Mouse (Mus musculus) megakaryocyte-erythroid progenitor cell, adult 5-6 weeks (primary cell): Measurements from ENCODE around the gene Gucy1a1. TPM values are rescaled to one million over a fixed set of nuclear protein-coding genes. Genes with fewer than 3 reads are reported as not detected.
"Not testable (repeated sequence)": the region's sequence is repeated elsewhere in the genome, so short reads cannot be mapped to it uniquely, and the experiment has no call there.

Source experiments
- ATAC-seq: replicated peaks from 2 replicates; pipeline ENCODE4 v1.8.0; 2016; ENCODE audit warnings: mild to moderate bottlenecking, inconsistent platforms; ENCODE audit not compliant: severe bottlenecking, poor library complexity, low FRiP score, low TSS enrichment
- total RNA-seq, 2 experiments: library from RNA; stranded (forward) in 1 of 2; stranded (reverse) in 1 of 2; fragments of 200-1000, 215-1000 nt in 1 of 2; fragments of >200 nt in 1 of 2; fragmentation: Nextera tagmentation in 1 of 2; gene quantifications; 2 replicates each; pipeline ENCODE4 v1.2.3; 2014 to 2017

The Gucy1a1 gene
- total RNA-seq (2014; fragmentation: Nextera tagmentation) = 0.32 TPM in 1 of 2 replicates, not detected in the other
- 1.2 and 5.1 TPM in 2 replicates for total RNA-seq (2017)

GRCm38 (mm10) chr3:82145126-82145901 lies at the start of gene Gucy1a1:
Gene Gucy1a1, minus strand, starts transcription at chr3:82145789.
- ATAC-seq = peak; percentile 81

GRCm38 (mm10) chr3:82191559-82192245 lies 46.1 kb upstream of the Gucy1a1 start:
- ATAC-seq = no peak

- no peak for ATAC-seq
Observed at GRCm38 (mm10) chr3:82185626-82186025, 40.0 kb upstream of the Gucy1a1 start.

- ATAC-seq = no peak
Observed at GRCm38 (mm10) chr3:82181500-82181899, 35.9 kb upstream of the Gucy1a1 start.

GRCm38 (mm10) chr3:82180253-82180652 lies 34.7 kb upstream of the Gucy1a1 start:
- no peak for ATAC-seq

- ATAC-seq = no peak
Observed at GRCm38 (mm10) chr3:82175501-82175900, 29.9 kb upstream of the Gucy1a1 start.

- ATAC-seq = no peak
Observed at GRCm38 (mm10) chr3:82167064-82167463, 21.5 kb upstream of the Gucy1a1 start.

GRCm38 (mm10) chr3:82165937-82166336 lies 20.3 kb upstream of the Gucy1a1 start:
- ATAC-seq = no peak

GRCm38 (mm10) chr3:82162992-82163391 lies 17.4 kb upstream of the Gucy1a1 start:
- ATAC-seq = not testable (repeated sequence)

GRCm38 (mm10) chr3:82145978-82146377 lies 389 bp upstream of the Gucy1a1 start:
- ATAC-seq = no peak

- ATAC-seq = 0 out of 2 replicates have a peak, but pooled peaks have one; percentile 10
Observed at GRCm38 (mm10) chr3:82144725-82145125, 864 bp downstream of the Gucy1a1 start.

GRCm38 (mm10) chr3:82140781-82141180 lies 4.8 kb downstream of the Gucy1a1 start:
- ATAC-seq = no peak

- ATAC-seq = no peak
Observed at GRCm38 (mm10) chr3:82138002-82138667, 7.5 kb downstream of the Gucy1a1 start.

GRCm38 (mm10) chr3:82135483-82135882 lies 10.1 kb downstream of the Gucy1a1 start:
- ATAC-seq = no peak

- no peak for ATAC-seq
Observed at GRCm38 (mm10) chr3:82129258-82129657, 16.3 kb downstream of the Gucy1a1 start.

- ATAC-seq = no peak
Observed at GRCm38 (mm10) chr3:82124567-82124966, 21.0 kb downstream of the Gucy1a1 start.

GRCm38 (mm10) chr3:82118916-82119315 lies 26.7 kb downstream of the Gucy1a1 start:
- ATAC-seq = no peak

- no peak for ATAC-seq
Observed at GRCm38 (mm10) chr3:82112439-82112838, 33.1 kb downstream of the Gucy1a1 start.

- no peak for ATAC-seq
Observed at GRCm38 (mm10) chr3:82111986-82112385, 33.6 kb downstream of the Gucy1a1 start.

- ATAC-seq = no peak
Observed at GRCm38 (mm10) chr3:82108951-82109350, 36.6 kb downstream of the Gucy1a1 start.
